Mouse (Mus musculus): Measurements from ENCODE around the gene Isoc2a.

DNA sequence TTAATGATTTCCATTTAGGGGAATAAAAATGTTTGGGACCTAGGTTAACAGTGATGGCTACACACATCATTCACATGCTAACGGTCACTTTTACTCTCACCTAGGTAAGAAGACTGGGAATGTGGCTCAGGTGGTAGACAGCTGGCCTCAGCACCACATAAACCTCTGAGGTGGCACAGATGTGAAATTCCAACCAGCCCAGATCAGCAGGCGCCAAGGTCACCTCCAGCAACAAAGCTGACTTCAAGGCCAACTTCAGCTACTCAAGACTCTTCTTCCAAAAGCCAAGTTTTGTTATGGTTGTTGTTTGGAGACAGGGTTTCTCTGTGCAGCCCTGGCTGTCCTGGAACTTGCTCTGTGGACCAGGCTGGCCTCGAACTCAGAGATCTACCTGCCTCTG, 23.3 kb upstream of the Isoc2a start:
- TF ChIP-seq CTCF (IDR thresholded peaks at IDR 0.05; ENCODE audit: low read depth, low read length) (no peak), POLR2A (IDR thresholded peaks at IDR 0.05; ENCODE audit: extremely low read depth, insufficient read depth, low read length) (no peak)

All from liver, adult 2 months (tissue).